Mouse (Mus musculus) bone marrow macrophage, adult 2 months (primary cell): Measurements from ENCODE around the gene Slc25a53.

Experiments used
- CTCF ChIP-seq: IDR thresholded peaks from 2 replicates; pipeline ENCODE4 v1.5.1; 2012; ENCODE audit warnings: low read depth, mild to moderate bottlenecking, low read length, moderate library complexity
- POLR2A ChIP-seq: IDR thresholded peaks from 2 replicates; pipeline ENCODE4 v1.6.1; 2012; ENCODE audit warnings: mild to moderate bottlenecking, low read depth, low read length, borderline replicate concordance

- TF ChIP-seq CTCF (no peak), POLR2A (no peak)
Measured at GRCm38 (mm10) chrX:136992191-136992965, 45.7 kb downstream of the Slc25a53 start.
